Mouse (Mus musculus) limb, embryonic 14.5 days (tissue): ENCODE measurements around the gene Itpkb. TPM values are rescaled to one million over a fixed set of nuclear protein-coding genes. Genes with fewer than 3 reads are reported as not detected.

ENCODE experiments used
- ATAC-seq: fragments of 200-750 bp; cut with Nextera tagmentation; 2 replicates; pipeline ENCODE4 v1.8.0; 2017; ENCODE audit warnings: low read depth, moderate number of reproducible peaks, moderate TSS enrichment; ENCODE audit not compliant: low FRiP score
- DNase-seq: peaks from one replicate; pipeline ENCODE4 v3.0.0-alpha.2; 2015; ENCODE audit warnings: low spot score
- H3K27ac ChIP-seq: fragments of 300-500 bp; sonication (generic); replicated peaks from 2 replicates; pipeline ENCODE4 v1.5.1; 2014; ENCODE audit warnings: low read depth, mild to moderate bottlenecking, low read length, moderate library complexity, mixed read lengths
- H3K27me3 ChIP-seq: fragments of 300-500 bp; sonication (generic); 2 replicates; pipeline ENCODE4 v1.6.1; 2014; ENCODE audit warnings: low read length, mixed read lengths; ENCODE audit not compliant: control insufficient read depth, insufficient read depth
- H3K36me3 ChIP-seq: fragments of 300-500 bp; sonication (generic); 2 replicates; pipeline ENCODE4 v1.6.1; 2014; ENCODE audit warnings: mild to moderate bottlenecking, low read length, moderate library complexity, mixed read lengths; ENCODE audit not compliant: control insufficient read depth, insufficient read depth
- H3K4me1 ChIP-seq: fragments of 300-500 bp; sonication (generic); 2 replicates; pipeline ENCODE4 v1.6.1; 2014; ENCODE audit warnings: antibody characterized with exemption, low read length, mixed read lengths; ENCODE audit not compliant: control insufficient read depth, insufficient read depth
- H3K4me2 ChIP-seq: fragments of 300-500 bp; sonication (generic); replicated peaks from 2 replicates; pipeline ENCODE4 v1.6.1; 2014; ENCODE audit warnings: low read depth, mild to moderate bottlenecking, low read length, moderate library complexity; ENCODE audit not compliant: severe bottlenecking
- H3K4me3 ChIP-seq: fragments of 300-500 bp; sonication (generic); replicated peaks from 2 replicates; pipeline ENCODE4 v1.5.1; 2014; ENCODE audit warnings: low read length
- H3K9ac ChIP-seq: fragments of 300-500 bp; sonication (generic); 2 replicates; pipeline ENCODE4 v1.6.1; 2014; ENCODE audit warnings: mild to moderate bottlenecking, low read depth, low read length, moderate library complexity; ENCODE audit not compliant: severe bottlenecking
- H3K9me3 ChIP-seq: fragments of 300-500 bp; sonication (generic); 2 replicates; pipeline ENCODE4 v1.6.1; 2016; ENCODE audit warnings: low read length; ENCODE audit not compliant: control insufficient read depth
- POLR2A ChIP-seq: fragments of 200-500 bp; IDR thresholded peaks from 2 replicates; pipeline ENCODE4 v1.8.0; 2012; ENCODE audit warnings: inconsistent platforms, mild to moderate bottlenecking, moderate library complexity, borderline replicate concordance; ENCODE audit not compliant: insufficient read depth, insufficient read length; ENCODE audit errors: extremely low read depth
- WGBS: fragments of 180-500 bp; shearing (Covaris S2); extraction: QIAGEN DNeasy Blood & Tissue Kit; methylation state at CpG from one replicate; pipeline ENCODE4 v1.1.7; 2014; 5-methylcytosine and 5-hydroxymethylcytosine counted together
- polyA plus RNA-seq, 2 experiments: library from polyadenylated mRNA; depleted of rRNA in 1 of 2; stranded (reverse) in 1 of 2; unstranded in 1 of 2; fragments of >200 nt; fragmentation: Nextera tagmentation in 1 of 2; extraction: Ambion mirVana in 1 of 2; gene quantifications; 2 replicates each; pipeline versions ENCODE4 v1.2.1 to v1.2.3; 2012 to 2014

Itpkb gene
- polyA plus RNA-seq, 2 experiments = 8.4 to 16.2 TPM

- H3K27me3 ChIP-seq = no peaks in the 10 kb centered on the region
- no peak overlapping the region for H3K4me3 ChIP-seq
- H3K36me3 ChIP-seq = no peaks in the 10 kb centered on the region
- ATAC-seq = no peak
- H3K4me1 ChIP-seq = peaks cover 15% of the 10 kb centered on the region
- WGBS = 76% methylated on average over 6 of the region's 7 CpGs
- no peak for DNase-seq
- no peak overlapping the region for H3K4me2 ChIP-seq
- no peak overlapping the region for H3K9ac ChIP-seq
- no peak for TF ChIP-seq POLR2A
- H3K27ac ChIP-seq = no peak overlapping the region
- H3K9me3 ChIP-seq = no peaks in the 10 kb centered on the region
These were observed 41.3 kb upstream of the Itpkb start for GRCm38 (mm10) chr1:180288872-180289468.

GRCm38 (mm10) chr1:180289788-180290187, 40.5 kb upstream of the Itpkb start:
- WGBS = 57% methylated on average over 5 of the region's 5 CpGs
- Histone ChIP-seq H3K27me3 (no peaks in the 10 kb centered on the region), H3K36me3 (no peaks in the 10 kb centered on the region), H3K27ac (no peak overlapping the region), H3K4me3 (no peak overlapping the region), H3K4me2 (no peak overlapping the region), H3K9me3 (no peaks in the 10 kb centered on the region), H3K4me1 (peaks cover 8% of the 10 kb centered on the region), H3K9ac (no peak overlapping the region)
- DNase-seq (no peak), ATAC-seq (no peak)
- TF ChIP-seq POLR2A = no peak

GRCm38 (mm10) chr1:180290358-180290757, 39.9 kb upstream of the Itpkb start:
- Histone ChIP-seq H3K27ac (no peak overlapping the region), H3K27me3 (no peaks in the 10 kb centered on the region), H3K4me2 (no peak overlapping the region), H3K4me3 (no peak overlapping the region), H3K9ac (no peak overlapping the region), H3K9me3 (no peaks in the 10 kb centered on the region), H3K36me3 (no peaks in the 10 kb centered on the region), H3K4me1 (peaks cover 8% of the 10 kb centered on the region)
- TF ChIP-seq POLR2A = no peak
- WGBS = 78% methylated on average over 4 of the region's 4 CpGs
- ATAC-seq (no peak), DNase-seq (no peak)

- no peaks in the 10 kb centered on the region for H3K27me3 ChIP-seq
- no peaks in the 10 kb centered on the region for H3K9me3 ChIP-seq
- H3K9ac ChIP-seq = no peak overlapping the region
- ATAC-seq (no peak), DNase-seq (no peak)
- no peak for TF ChIP-seq POLR2A
- no peak overlapping the region for H3K27ac ChIP-seq
- no peak overlapping the region for H3K4me3 ChIP-seq
- H3K4me1 ChIP-seq = no peaks in the 10 kb centered on the region
- WGBS = 92% methylated on average over 9 of the region's 9 CpGs
- no peak overlapping the region for H3K4me2 ChIP-seq
- H3K36me3 ChIP-seq = no peaks in the 10 kb centered on the region
These were observed 34.2 kb upstream of the Itpkb start for GRCm38 (mm10) chr1:180296088-180296487.

GRCm38 (mm10) chr1:180299697-180300096, 30.6 kb upstream of the Itpkb start:
- H3K4me3 ChIP-seq = no peak overlapping the region
- no peak for TF ChIP-seq POLR2A
- no peak overlapping the region for H3K4me2 ChIP-seq
- no peak for DNase-seq
- H3K4me1 ChIP-seq = no peaks in the 10 kb centered on the region
- no peak overlapping the region for H3K27ac ChIP-seq
- no peaks in the 10 kb centered on the region for H3K27me3 ChIP-seq
- H3K9me3 ChIP-seq = no peaks in the 10 kb centered on the region
- WGBS = 91% methylated on average over 4 of the region's 4 CpGs
- no peak overlapping the region for H3K9ac ChIP-seq
- ATAC-seq = no peak
- no peaks in the 10 kb centered on the region for H3K36me3 ChIP-seq

GRCm38 (mm10) chr1:180300292-180300691, 30.0 kb upstream of the Itpkb start:
- H3K27ac ChIP-seq = no peak overlapping the region
- no peak for DNase-seq
- no peaks in the 10 kb centered on the region for H3K9me3 ChIP-seq
- H3K4me1 ChIP-seq = no peaks in the 10 kb centered on the region
- WGBS = 79% methylated on average over 4 of the region's 4 CpGs
- ATAC-seq = no peak
- TF ChIP-seq POLR2A = no peak
- H3K27me3 ChIP-seq = no peaks in the 10 kb centered on the region
- H3K4me2 ChIP-seq = no peak overlapping the region
- H3K4me3 ChIP-seq = no peak overlapping the region
- no peak overlapping the region for H3K9ac ChIP-seq
- no peaks in the 10 kb centered on the region for H3K36me3 ChIP-seq
